Mouse (Mus musculus): ENCODE results near the gene Trim8. TPM values are rescaled to one million over a fixed set of nuclear protein-coding genes. Genes with fewer than 3 reads are reported as not detected.

The Trim8 gene
- 100 to 1,000 TPM; 119 to 120 TPM for total RNA-seq (2021)
- long read RNA-seq, experiment 1, transcript Trim8-201 (6 exons, 3,580 nt) = major isoform, 142 of 180 reads
- long read RNA-seq, experiment 1, partial matches to known transcripts = 25 of 180 reads
- long read RNA-seq, experiment 1, other reads (novel, unspliced or antisense) = 13 of 180 reads
- long read RNA-seq, experiment 2, transcript Trim8-201 (6 exons, 3,580 nt) = major isoform, 111 of 148 reads
- long read RNA-seq, experiment 2, partial matches to known transcripts = 31 of 148 reads
- long read RNA-seq, experiment 2, other reads (novel, unspliced or antisense) = 6 of 148 reads

GRCm38 (mm10) chr19:46501401-46502068, at the start of gene Trim8:
Gene Trim8, plus strand, starts transcription at chr19:46501702.
- peak; percentile 73 to 83 for DNase-seq (ENCODE audit: low spot score in 2 of 2)

GRCm38 (mm10) chr19:46452052-46452827, 49.3 kb upstream of the Trim8 start:
- peak; percentile 35 to 43 for DNase-seq (ENCODE audit: low spot score in 2 of 2)

GRCm38 (mm10) chr19:46452916-46453315, 48.6 kb upstream of the Trim8 start:
- no peak for DNase-seq (ENCODE audit: low spot score in 2 of 2)

GRCm38 (mm10) chr19:46454126-46454880, 47.2 kb upstream of the Trim8 start:
- DNase-seq (ENCODE audit: low spot score in 2 of 2) = no peak

GRCm38 (mm10) chr19:46455032-46455431, 46.5 kb upstream of the Trim8 start:
- no peak for DNase-seq (ENCODE audit: low spot score in 2 of 2)

- no peak for DNase-seq (ENCODE audit: low spot score in 2 of 2)
These were observed 45.9 kb upstream of the Trim8 start for GRCm38 (mm10) chr19:46455556-46455955.

- no peak for DNase-seq (ENCODE audit: low spot score in 2 of 2)
These were observed 45.3 kb upstream of the Trim8 start for GRCm38 (mm10) chr19:46456018-46456735.

- no peak for DNase-seq (ENCODE audit: low spot score in 2 of 2)
These were observed 43.7 kb upstream of the Trim8 start for GRCm38 (mm10) chr19:46457798-46458197.

GRCm38 (mm10) chr19:46459256-46459655, 42.2 kb upstream of the Trim8 start:
- no peak for DNase-seq (ENCODE audit: low spot score in 2 of 2)

- DNase-seq (ENCODE audit: low spot score in 2 of 2) = no peak
These were observed 41.6 kb upstream of the Trim8 start for GRCm38 (mm10) chr19:46459889-46460288.

GRCm38 (mm10) chr19:46462574-46462973, 38.9 kb upstream of the Trim8 start:
- no peak for DNase-seq (ENCODE audit: low spot score in 2 of 2)

GRCm38 (mm10) chr19:46463446-46463845, 38.1 kb upstream of the Trim8 start:
- no peak for DNase-seq (ENCODE audit: low spot score in 2 of 2)

- no peak for DNase-seq (ENCODE audit: low spot score in 2 of 2)
These were observed 35.3 kb upstream of the Trim8 start for GRCm38 (mm10) chr19:46466160-46466559.

- DNase-seq (ENCODE audit: low spot score in 2 of 2) = no peak
These were observed 34.4 kb upstream of the Trim8 start for GRCm38 (mm10) chr19:46467051-46467503.

GRCm38 (mm10) chr19:46470364-46471240, 30.9 kb upstream of the Trim8 start:
- DNase-seq (ENCODE audit: low spot score in 2 of 2) = no peak

GRCm38 (mm10) chr19:46471324-46472093, 30.0 kb upstream of the Trim8 start:
- no peak for DNase-seq (ENCODE audit: low spot score in 2 of 2)

GRCm38 (mm10) chr19:46477432-46477845, 24.1 kb upstream of the Trim8 start:
- DNase-seq (ENCODE audit: low spot score in 2 of 2) = no peak

- DNase-seq (ENCODE audit: low spot score in 2 of 2) = no peak
These were observed 23.3 kb upstream of the Trim8 start for GRCm38 (mm10) chr19:46478242-46478641.

GRCm38 (mm10) chr19:46478826-46479225, 22.7 kb upstream of the Trim8 start:
- DNase-seq (ENCODE audit: low spot score in 2 of 2) = no peak

Data from left cerebral cortex, adult 18-20 months (tissue).